Mouse (Mus musculus) C2C12 (cell line): ENCODE measurements around the gene Trp53i13.

ENCODE experiments used
- CTCF ChIP-seq: IDR thresholded peaks from one replicate; pipeline ENCODE4 v1.5.1; 2011; ENCODE audit not compliant: control insufficient read depth, insufficient read depth, insufficient read length
- FOSL1 ChIP-seq: IDR thresholded peaks from one replicate; pipeline ENCODE4 v1.8.0; 2011; ENCODE audit warnings: mild to moderate bottlenecking, low read length; ENCODE audit not compliant: poor library complexity, insufficient read depth, severe bottlenecking
- MYOD1 ChIP-seq: IDR thresholded peaks from one replicate; pipeline ENCODE4 v1.6.1; 2011; ENCODE audit warnings: low read depth; ENCODE audit not compliant: control insufficient read depth, insufficient read length
- MYOG ChIP-seq: IDR thresholded peaks from one replicate; pipeline ENCODE4 v1.6.1; 2011; ENCODE audit not compliant: control insufficient read depth, insufficient read length; ENCODE audit errors: extremely low read depth

- TF ChIP-seq CTCF, result no peak
- TF ChIP-seq MYOG, result no peak
- TF ChIP-seq FOSL1, result no peak
- no peak for TF ChIP-seq MYOD1
Measured at GRCm38 (mm10) chr11:77505291-77505980, 10.3 kb downstream of the Trp53i13 start.
